Mouse (Mus musculus): ENCODE results near the gene Pask. TPM values are rescaled to one million over a fixed set of nuclear protein-coding genes. Genes with fewer than 3 reads are reported as not detected.
A peak's percentile ranks its signal among the peaks of the same experiment; 100 is the strongest.

Pask gene
- total RNA-seq, 2 experiments from 2014 or later = 2.7 to 3.6 TPM

DNA sequence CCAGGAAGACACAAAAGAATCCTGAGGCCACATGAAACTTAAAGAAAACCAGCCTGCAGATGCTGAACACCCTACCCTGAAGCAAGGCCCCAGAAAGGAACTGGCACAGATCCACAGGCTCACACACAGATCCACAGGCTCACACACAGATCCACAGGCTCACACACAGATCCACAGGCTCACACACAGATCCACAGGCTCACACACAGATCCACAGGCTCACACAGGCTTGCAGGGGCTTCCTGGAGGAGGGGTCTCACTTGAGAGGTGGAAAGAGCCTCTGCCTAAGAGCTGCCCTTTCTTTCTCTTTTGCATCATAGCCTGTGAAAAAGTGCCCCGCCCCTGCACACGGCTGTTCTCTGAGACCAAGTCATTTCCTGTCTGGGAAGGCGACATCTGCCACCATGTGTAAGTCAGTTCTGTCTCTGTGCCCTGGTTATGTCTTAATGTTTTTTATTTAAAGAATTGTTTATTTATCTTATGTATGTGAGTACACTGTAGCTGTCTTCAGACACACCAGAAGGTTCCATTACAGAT lies 53.5 kb downstream of the Pask start:
- DNase-seq (ENCODE audit: low spot score in 2 of 2) = no peak

DNA sequence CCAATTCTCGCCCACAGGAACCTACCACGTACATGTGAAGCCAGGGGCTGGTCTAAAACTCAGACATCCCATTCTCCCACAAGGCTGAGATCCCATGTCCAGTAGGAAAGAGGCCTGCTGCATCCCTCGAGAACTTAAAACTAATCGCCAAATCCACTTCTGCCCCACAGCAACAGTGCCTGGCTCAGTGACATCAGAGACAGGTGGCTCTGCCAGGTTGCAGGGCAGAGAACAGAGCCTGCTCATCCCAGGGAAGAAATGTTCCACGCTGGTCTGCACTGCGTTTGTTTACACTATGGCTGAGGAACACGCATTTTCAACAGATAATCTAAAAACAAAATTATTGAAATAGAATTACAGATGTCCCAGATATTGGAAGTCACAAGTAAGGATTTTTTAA lies 66.2 kb downstream of the Pask start:
- no peak for DNase-seq (ENCODE audit: low spot score in 2 of 2)

DNA sequence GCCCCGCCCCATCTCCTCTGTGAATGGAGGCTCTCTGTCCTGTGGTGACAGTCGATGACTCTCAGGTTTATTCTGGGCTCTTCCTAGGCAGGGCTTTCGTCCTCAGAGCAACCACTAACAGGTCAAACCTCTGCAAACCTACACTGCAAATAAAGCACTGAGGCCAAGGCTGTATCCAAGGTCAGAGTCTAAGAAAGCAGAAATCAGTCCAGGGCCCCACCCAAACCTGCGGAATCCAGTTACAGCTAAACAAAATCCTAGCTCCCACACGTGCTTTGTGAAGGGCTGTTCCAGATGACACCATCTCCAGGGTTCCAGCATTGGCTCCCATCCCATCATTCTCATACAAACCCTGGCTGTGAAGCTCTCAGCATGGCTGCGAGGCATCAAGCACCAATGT lies 67.7 kb downstream of the Pask start:
- DNase-seq (ENCODE audit: low spot score in 2 of 2) = no peak

DNA sequence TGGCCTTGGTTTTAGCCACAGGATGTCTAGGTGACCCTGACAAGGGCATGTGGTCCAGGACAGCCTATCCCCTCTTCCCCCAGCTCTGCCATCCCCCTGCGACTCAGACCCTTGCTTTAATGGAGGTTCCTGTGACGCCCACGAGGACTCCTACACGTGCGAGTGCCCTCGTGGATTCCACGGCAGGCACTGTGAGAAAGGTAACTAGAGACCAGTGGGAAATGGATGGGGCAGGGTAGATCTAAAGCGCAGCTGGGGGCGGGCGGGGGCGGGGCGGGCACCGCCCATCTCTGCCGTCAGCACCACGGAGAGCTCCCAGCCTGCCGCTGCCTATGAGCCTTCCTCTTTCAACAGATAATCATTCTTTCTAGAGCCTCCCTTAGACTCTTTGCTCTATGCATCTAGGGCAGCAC lies 70.9 kb downstream of the Pask start:
- DNase-seq (ENCODE audit: low spot score in 2 of 2) = peak; percentile 15 to 37

DNA sequence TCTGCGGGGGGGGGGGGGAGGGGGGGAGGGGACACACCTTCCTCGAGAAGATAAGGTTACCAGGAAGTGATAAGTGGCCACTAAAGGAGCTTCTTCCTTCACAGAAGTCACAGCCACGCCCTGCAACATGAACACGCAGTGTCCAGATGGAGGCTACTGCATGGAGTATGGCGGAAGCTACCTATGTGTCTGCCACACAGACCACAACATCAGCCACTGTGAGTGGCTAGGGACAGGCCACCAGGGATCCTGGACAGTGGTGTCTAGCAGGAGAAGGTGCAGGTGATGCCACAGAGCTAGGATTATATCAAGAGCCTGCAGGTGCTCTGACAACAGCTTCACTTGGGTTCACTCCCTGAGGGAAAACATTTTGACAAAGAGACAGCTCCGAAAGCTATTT lies 71.5 kb downstream of the Pask start:
- no peak for DNase-seq (ENCODE audit: low spot score in 2 of 2)

DNA sequence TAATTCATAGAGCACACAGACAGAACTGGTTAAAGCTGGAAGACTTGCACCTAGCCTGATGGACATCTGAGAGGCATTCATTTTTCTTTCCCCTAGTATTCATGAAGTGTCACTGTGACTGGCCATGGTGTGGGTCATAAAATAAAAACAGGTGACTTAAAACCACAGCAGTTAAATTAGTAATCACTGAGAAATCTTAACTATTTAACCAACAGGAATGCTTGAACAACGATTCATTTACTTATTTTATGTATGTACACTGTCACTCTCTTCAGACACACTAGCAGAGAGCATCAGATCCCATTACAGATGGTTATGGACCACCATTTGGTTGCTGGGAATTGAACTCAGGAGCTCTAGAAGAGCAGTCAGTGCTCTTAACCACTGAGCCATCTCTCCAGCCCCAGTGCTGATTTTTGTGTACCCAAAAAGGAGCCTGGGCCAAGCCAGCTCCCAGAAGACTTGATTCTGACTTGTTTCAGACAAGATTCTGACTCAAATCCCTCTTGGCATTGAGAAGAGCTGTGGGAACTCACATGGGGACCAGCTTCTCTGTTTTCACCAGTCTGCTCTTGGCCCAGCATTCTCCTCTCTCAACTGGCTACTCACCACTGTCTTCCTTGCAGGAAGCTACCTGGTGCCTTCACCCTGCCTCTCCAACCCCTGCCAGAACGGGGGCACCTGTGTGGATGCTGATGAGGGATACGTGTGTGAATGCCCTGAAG lies 72.6 kb downstream of the Pask start:
- no peak for DNase-seq (ENCODE audit: low spot score in 2 of 2)

DNA sequence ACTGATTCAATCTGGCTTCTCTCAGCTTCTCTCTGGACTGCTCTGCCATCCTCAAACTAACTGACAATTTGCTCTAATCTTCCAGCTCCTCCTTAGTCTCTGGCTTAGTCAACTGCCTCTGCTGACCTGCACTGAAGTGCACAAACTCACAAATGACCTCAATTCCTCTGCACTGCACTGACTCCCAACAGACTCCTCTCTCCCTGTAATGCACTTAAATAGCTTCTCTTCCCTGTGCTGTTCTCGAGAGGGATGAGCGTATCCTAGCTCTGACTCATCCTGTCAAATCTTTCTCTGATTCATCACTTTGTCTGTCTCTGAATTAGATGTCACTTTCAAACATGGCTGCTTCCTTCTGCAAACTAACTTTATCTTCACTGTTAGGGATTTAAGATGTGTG lies 75.0 kb downstream of the Pask start:
- DNase-seq (ENCODE audit: low spot score in 2 of 2) = no peak

DNA sequence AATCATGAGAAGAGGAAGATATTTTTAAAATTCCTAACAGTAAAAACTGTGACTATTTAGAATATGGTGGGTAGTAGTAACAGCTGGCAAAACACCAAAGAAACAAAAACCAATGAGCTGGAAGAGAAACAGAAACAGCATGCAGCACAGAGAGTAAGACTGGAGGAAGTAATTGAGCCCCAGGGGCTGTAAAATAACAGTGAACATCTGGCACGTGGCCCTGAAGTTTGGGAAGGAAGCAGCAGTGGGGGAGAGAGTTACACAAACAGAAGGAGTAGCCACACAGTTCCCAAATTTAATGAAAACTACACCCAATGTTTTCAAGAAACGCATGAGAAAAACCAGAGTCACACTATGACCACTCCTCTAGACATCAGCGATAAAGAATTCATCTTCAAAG lies 76.1 kb downstream of the Pask start:
- no peak for DNase-seq (ENCODE audit: low spot score in 2 of 2)

Small RNA genes lying within 50 kb of the gene (microRNA-seq; reads per million reads assigned to microRNA genes)
- gene Mir6345 (ENCODE audit: borderline number of aligned reads in 2 of 2) = 0 reads per million in 2 experiments
- gene Mir6901 (ENCODE audit: borderline number of aligned reads in 2 of 2) = 0 to 1.8 reads per million in 2 experiments
- 0 reads per million in 2 experiments for gene Mir6902 (ENCODE audit: borderline number of aligned reads in 2 of 2)

Other genes with a start within 250 kb of the Pask start
- gene Kif1a, start 241.5 kb downstream of the Pask start, total RNA-seq (2021) = 10 to 100 TPM; 37.9 to 38.1 TPM
- gene Agxt, start 208.2 kb downstream of the Pask start, total RNA-seq (2021) = not detected
- not detected for gene 2310007B03Rik, start 182.5 kb downstream of the Pask start, total RNA-seq (2021)
- gene Crocc2, start 174.8 kb downstream of the Pask start, total RNA-seq (2021) = under 1 TPM in 1 of 2 experiments, not detected in 1; 0.03 TPM
- gene Sned1, start 107.6 kb downstream of the Pask start, total RNA-seq (2021) = 10 to 100 TPM; 10.7 to 22.3 TPM
- gene Mterf4, start 37.6 kb downstream of the Pask start, total RNA-seq (2021) = 10 to 100 TPM; 23.1 to 23.3 TPM
- 10 to 100 TPM; 20.4 to 28.5 TPM for gene Ppp1r7, start 628 bp downstream of the Pask start, total RNA-seq (2021)
- gene Ano7, start 30.4 kb upstream of the Pask start, total RNA-seq (2021) = not detected
- 100 to 1,000 TPM; 316 to 376 TPM for gene Hdlbp, start 135.3 kb upstream of the Pask start, total RNA-seq (2021)
- gene Farp2, start 168.6 kb upstream of the Pask start, total RNA-seq (2021) = 10 to 100 TPM; 18.5 to 18.7 TPM